Mouse (Mus musculus) MEL (cell line): ENCODE results near the gene Porcn. TPM values are rescaled to one million over a fixed set of nuclear protein-coding genes. Genes with fewer than 3 reads are reported as not detected.

Experiments used
- DNase-seq: peaks from one replicate; pipeline ENCODE4 v3.0.0; 2011; ENCODE audit warnings: low read depth, low spot score
- H3K27ac ChIP-seq: 2 replicates; pipeline ENCODE4 v1.5.1; 2012; ENCODE audit warnings: low read depth, mild to moderate bottlenecking, control low read depth, low read length, moderate library complexity; ENCODE audit not compliant: control insufficient read depth
- H3K27me3 ChIP-seq, 2 experiments: fragments of 150-350 bp in 1 of 2; sonication (generic) in 1 of 2; 2 replicates each; pipeline ENCODE4 v1.6.1; 2012; ENCODE audit warnings: low read length in 2 of 2, mild to moderate bottlenecking in 2 of 2, improper control_type of control experiment in 1 of 2, moderate library complexity in 1 of 2; ENCODE audit not compliant: insufficient read depth in 2 of 2, control insufficient read depth in 1 of 2
- H3K36me3 ChIP-seq, 2 experiments: 2 replicates each; pipeline ENCODE4 v1.6.1; 2012 to 2014; ENCODE audit warnings: low read length in 2 of 2, improper control_type of control experiment in 1 of 2, inconsistent platforms in 1 of 2, mild to moderate bottlenecking in 1 of 2; ENCODE audit not compliant: insufficient read depth in 2 of 2, control insufficient read depth in 1 of 2
- H3K4me1 ChIP-seq, 2 experiments: fragments of 150-350 bp in 1 of 2; sonication (generic) in 1 of 2; 2 replicates each; pipeline ENCODE4 v1.6.1; 2012; ENCODE audit warnings: low read length in 2 of 2, improper control_type of control experiment in 1 of 2, mild to moderate bottlenecking in 1 of 2; ENCODE audit not compliant: insufficient read depth in 2 of 2, control insufficient read depth in 1 of 2
- H3K4me3 ChIP-seq, 2 experiments: fragments of 150-350 bp in 1 of 2; sonication (generic) in 1 of 2; 2 replicates each; pipeline ENCODE4 v1.5.1; 2012; ENCODE audit warnings: low read depth in 2 of 2, low read length in 2 of 2, mild to moderate bottlenecking in 2 of 2, moderate library complexity in 2 of 2, control low read depth in 1 of 2, improper control_type of control experiment in 1 of 2; ENCODE audit not compliant: control insufficient read depth in 1 of 2, insufficient read depth in 1 of 2
- H3K79me2 ChIP-seq: 2 replicates; pipeline ENCODE4 v1.6.1; 2012; ENCODE audit warnings: mild to moderate bottlenecking, low read length, moderate library complexity; ENCODE audit not compliant: control insufficient read depth, poor library complexity, insufficient read depth
- H3K9ac ChIP-seq: 2 replicates; pipeline ENCODE4 v1.6.1; 2012; ENCODE audit warnings: low read depth, mild to moderate bottlenecking, control low read depth, low read length, moderate library complexity; ENCODE audit not compliant: control insufficient read depth, poor library complexity, severe bottlenecking
- H3K9me3 ChIP-seq: fragments of 150-350 bp; sonication (generic); replicated peaks from 2 replicates; pipeline ENCODE4 v1.6.1; 2012; ENCODE audit warnings: mild to moderate bottlenecking, low read length, improper control_type of control experiment, moderate library complexity; ENCODE audit not compliant: insufficient read depth
- CHD2 ChIP-seq: IDR thresholded peaks from 2 replicates; pipeline ENCODE4 v1.6.1; 2011; ENCODE audit warnings: low read length, improper control_type of control experiment
- E2F4 ChIP-seq: IDR thresholded peaks from 2 replicates; pipeline ENCODE4 v1.6.1; 2011; ENCODE audit warnings: low read depth, low read length, improper control_type of control experiment, borderline replicate concordance
- EP300 ChIP-seq, 2 experiments: IDR thresholded peaks; 2 replicates each; pipeline ENCODE4 v1.6.1; 2011; ENCODE audit warnings: improper control_type of control experiment in 2 of 2, low read length in 2 of 2, low read depth in 1 of 2, mild to moderate bottlenecking in 1 of 2
- ETS1 ChIP-seq: IDR thresholded peaks from 2 replicates; pipeline ENCODE4 v1.6.1; 2012; ENCODE audit warnings: low read depth, mild to moderate bottlenecking, inconsistent platforms, low read length, improper control_type of control experiment, moderate library complexity
- GATA1 ChIP-seq: IDR thresholded peaks from 2 replicates; pipeline ENCODE4 v1.6.1; 2011; ENCODE audit warnings: low read depth, low read length, improper control_type of control experiment
- JUND ChIP-seq: IDR thresholded peaks from 2 replicates; pipeline ENCODE4 v1.6.1; 2011; ENCODE audit warnings: low read depth, mild to moderate bottlenecking, improper control_type of control experiment, low read length
- MAFK ChIP-seq: IDR thresholded peaks from 2 replicates; pipeline ENCODE4 v1.6.1; 2011; ENCODE audit warnings: low read depth, mild to moderate bottlenecking, low read length, improper control_type of control experiment, borderline replicate concordance
- MAZ ChIP-seq: IDR thresholded peaks from 2 replicates; pipeline ENCODE4 v1.6.1; 2012; ENCODE audit warnings: low read depth, mild to moderate bottlenecking, inconsistent platforms, low read length, improper control_type of control experiment
- MEF2A ChIP-seq: IDR thresholded peaks from 2 replicates; pipeline ENCODE4 v1.6.1; 2014; ENCODE audit warnings: low read depth, mild to moderate bottlenecking, inconsistent platforms, low read length, improper control_type of control experiment; ENCODE audit not compliant: poor library complexity, insufficient replicate concordance, severe bottlenecking; ENCODE audit errors: extremely low read depth
- MXI1 ChIP-seq: IDR thresholded peaks from 2 replicates; pipeline ENCODE4 v1.6.1; 2011; ENCODE audit warnings: mild to moderate bottlenecking, low read depth, low read length, improper control_type of control experiment
- MYB ChIP-seq: IDR thresholded peaks from 2 replicates; pipeline ENCODE4 v1.6.1; 2011; ENCODE audit warnings: mild to moderate bottlenecking, low read depth, low read length, improper control_type of control experiment
- NELFE ChIP-seq: IDR thresholded peaks from 2 replicates; pipeline ENCODE4 v1.6.1; 2011; ENCODE audit warnings: low read depth, low read length, improper control_type of control experiment
- NRF1 ChIP-seq: IDR thresholded peaks from 2 replicates; pipeline ENCODE4 v1.6.1; 2014; ENCODE audit warnings: low read depth, mild to moderate bottlenecking, inconsistent platforms, low read length, improper control_type of control experiment, moderate library complexity; ENCODE audit not compliant: poor library complexity, insufficient read depth, severe bottlenecking
- POLR2A ChIP-seq, 2 experiments: IDR thresholded peaks; 2 replicates each; pipeline ENCODE4 v1.6.1; 2011 to 2012; ENCODE audit warnings: low read length in 2 of 2, mild to moderate bottlenecking in 2 of 2, control low read depth in 1 of 2, improper control_type of control experiment in 1 of 2, low read depth in 1 of 2, moderate library complexity in 1 of 2; ENCODE audit not compliant: control insufficient read depth in 1 of 2, insufficient read depth in 1 of 2, poor library complexity in 1 of 2
- POLR2AphosphoS5 ChIP-seq: IDR thresholded peaks from 2 replicates; pipeline ENCODE4 v1.6.1; 2012; ENCODE audit warnings: low read depth, borderline replicate concordance, mild to moderate bottlenecking, inconsistent platforms, low read length, moderate library complexity, mixed read lengths
- RCOR1 ChIP-seq: IDR thresholded peaks from 2 replicates; pipeline ENCODE4 v1.6.1; 2012; ENCODE audit warnings: low read depth, mild to moderate bottlenecking, inconsistent platforms, low read length, improper control_type of control experiment
- SIN3A ChIP-seq: IDR thresholded peaks from 2 replicates; pipeline ENCODE4 v1.6.1; 2012; ENCODE audit warnings: low read length, improper control_type of control experiment, inconsistent platforms
- SMC3 ChIP-seq: IDR thresholded peaks from 2 replicates; pipeline ENCODE4 v1.6.1; 2011; ENCODE audit warnings: low read depth, low read length, improper control_type of control experiment
- TAL1 ChIP-seq: IDR thresholded peaks from 2 replicates; pipeline ENCODE4 v1.6.1; 2012; ENCODE audit warnings: mild to moderate bottlenecking, inconsistent platforms, low read length, moderate library complexity, mixed read lengths
- TBP ChIP-seq: IDR thresholded peaks from 2 replicates; pipeline ENCODE4 v1.8.0; 2011; ENCODE audit warnings: low read depth, low read length, improper control_type of control experiment
- TCF12 ChIP-seq: IDR thresholded peaks from 2 replicates; pipeline ENCODE4 v1.6.1; 2014; ENCODE audit warnings: low read depth, mild to moderate bottlenecking, inconsistent platforms, low read length, improper control_type of control experiment, moderate library complexity
- USF2 ChIP-seq, 2 experiments: IDR thresholded peaks; 2 replicates each; pipeline ENCODE4 v1.6.1; 2011 to 2012; ENCODE audit warnings: improper control_type of control experiment in 2 of 2, low read length in 2 of 2, borderline replicate concordance in 1 of 2, inconsistent platforms in 1 of 2, low read depth in 1 of 2, mild to moderate bottlenecking in 1 of 2; ENCODE audit not compliant: insufficient read depth in 1 of 2
- polyA plus RNA-seq, 2 experiments: library from polyadenylated mRNA; stranded (reverse) in 1 of 2; unstranded in 1 of 2; fragments of >175 nt in 1 of 2; fragments of >200 nt in 1 of 2; gene quantifications; 2 replicates each; pipeline versions ENCODE4 v1.2.1 to v1.2.4; 2012; ENCODE audit warnings: low replicate concordance in 2 of 2, low read depth in 1 of 2; ENCODE audit not compliant: insufficient read length in 2 of 2, insufficient read depth in 1 of 2, missing spikeins in 1 of 2
- total RNA-seq: library from RNA; depleted of rRNA; stranded (reverse); fragments of 300-350 nt; gene quantifications from 2 replicates; pipeline ENCODE4 v1.2.3, GENCODE M21; 2012

Gene Porcn
- total and polyA plus RNA-seq, 3 experiments: 3.5 to 16.1 TPM; not detected in 1

- H3K9ac ChIP-seq: no peak overlapping the region
- no peak overlapping the region for H3K4me3 ChIP-seq
- H3K79me2 ChIP-seq: no peaks in the 10 kb centered on the region
- TF ChIP-seq USF2 (IDR thresholded peaks at IDR 0.05; ENCODE audit: borderline replicate concordance in 1 of 2, insufficient read depth in 1 of 2, low read depth in 1 of 2, low read length in 2 of 2): no peak
- TF ChIP-seq TAL1: peak; percentile 52
- peak; percentile 80 for TF ChIP-seq TCF12
- TF ChIP-seq SMC3: 0 out of 2 replicates have a peak, but pooled peaks have one; percentile 10
- peak; percentile 58; the same call in 1 of the 2 replicates for TF ChIP-seq SIN3A
- peak; percentile 36; the same call in 1 of the 2 replicates for TF ChIP-seq RCOR1
- peak; percentile 75 for TF ChIP-seq MXI1
- peak; percentile 87 for TF ChIP-seq ETS1
- peak; percentile 64 to 73 for TF ChIP-seq EP300 (IDR thresholded peaks at IDR 0.05; ENCODE audit: low read depth in 1 of 2, low read length in 2 of 2)
- TF ChIP-seq TBP: no peak
- TF ChIP-seq GATA1: 0 out of 2 replicates have a peak, but pooled peaks have one; percentile 29
- H3K4me1 ChIP-seq: peaks cover 2 to 8% of the 10 kb centered on the region in 2 experiments; a peak in 3 of 4 replicates
- no peaks in the 10 kb centered on the region for H3K27me3 ChIP-seq
- H3K27ac ChIP-seq: 0 out of 2 replicates have a peak overlapping the region, but pooled peaks have one; percentile 4
- H3K36me3 ChIP-seq: peaks cover 7 to 11% of the 10 kb centered on the region in 2 experiments
- peak; percentile 81 for DNase-seq
- no peaks in the 10 kb centered on the region for H3K9me3 ChIP-seq
Observed at GRCm38 (mm10) chrX:8167716-8168647, 38.3 kb downstream of the Porcn start.

GRCm38 (mm10) chrX:8164471-8164870 lies 41.9 kb downstream of the Porcn start:
- no peak for TF ChIP-seq ETS1
- TF ChIP-seq MXI1: no peak
- TF ChIP-seq TAL1: no peak
- no peak for TF ChIP-seq NELFE
- no peak for TF ChIP-seq MEF2A
- TF ChIP-seq CHD2: no peak
- no peak for TF ChIP-seq JUND
- TF ChIP-seq MAFK: no peak
- TF ChIP-seq POLR2AphosphoS5: no peak
- no peak for TF ChIP-seq NRF1
- no peak for TF ChIP-seq MYB
- TF ChIP-seq E2F4: no peak
- no peak for TF ChIP-seq MAZ
- no peak for TF ChIP-seq TCF12
- TF ChIP-seq POLR2A (IDR thresholded peaks at IDR 0.05; ENCODE audit: control insufficient read depth in 1 of 2, insufficient read depth in 1 of 2, low read depth in 1 of 2, low read length in 2 of 2, poor library complexity in 1 of 2): no peak
- Histone ChIP-seq H3K27ac (no peak overlapping the region), H3K9ac (no peak overlapping the region), H3K36me3 (peaks cover 7 to 9% of the 10 kb centered on the region in 2 experiments), H3K9me3 (no peaks in the 10 kb centered on the region), H3K79me2 (no peaks in the 10 kb centered on the region), H3K27me3 (no peaks in the 10 kb centered on the region), H3K4me1 (peaks cover 2 to 8% of the 10 kb centered on the region in 2 experiments; a peak in 3 of 4 replicates), H3K4me3 (no peak overlapping the region)
- no peak for DNase-seq
